Mouse (Mus musculus) stomach, postnatal 0 days (tissue): ENCODE data around the gene Vamp8.

Source experiments
- CTCF ChIP-seq: IDR thresholded peaks from 2 replicates; pipeline ENCODE4 v1.5.1; 2016; ENCODE audit warnings: antibody characterized with exemption, low read depth, mild to moderate bottlenecking, moderate library complexity
- EP300 ChIP-seq: optimal IDR thresholded peaks from 2 replicates; pipeline ENCODE3; 2016; ENCODE audit warnings: antibody characterized with exemption

- TF ChIP-seq CTCF, result no peak
- TF ChIP-seq EP300, result no peak
These were observed 2.2 kb downstream of the Vamp8 start for GRCm38 (mm10) chr6:72388266-72388665.
